Mouse (Mus musculus): ENCODE measurements around the gene Htra2.
A peak's percentile ranks its signal among the peaks of the same experiment; 100 is the strongest.

The Htra2 gene

DNA sequence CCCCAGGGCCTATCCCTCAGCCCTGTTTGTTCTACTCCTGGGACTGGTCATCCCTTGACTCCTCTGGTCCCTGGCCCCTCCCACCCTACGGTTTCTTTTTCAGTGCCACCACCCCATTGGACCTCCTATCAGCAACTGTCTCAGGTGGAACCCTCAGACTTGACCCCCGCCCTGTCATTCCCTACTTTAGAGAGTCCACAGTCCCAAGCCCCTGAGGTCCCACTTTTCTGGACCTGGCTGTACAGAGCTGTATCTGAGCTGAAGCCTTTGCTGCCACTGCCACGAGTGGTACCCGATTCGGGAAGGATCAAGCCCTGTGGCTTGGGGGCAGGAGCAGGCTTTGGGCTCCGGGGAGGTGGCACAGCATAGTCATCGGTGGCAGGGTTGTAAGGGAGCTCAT, 24.0 kb downstream of the Htra2 start:
- peak; percentile 91 for DNase-seq

DNA sequence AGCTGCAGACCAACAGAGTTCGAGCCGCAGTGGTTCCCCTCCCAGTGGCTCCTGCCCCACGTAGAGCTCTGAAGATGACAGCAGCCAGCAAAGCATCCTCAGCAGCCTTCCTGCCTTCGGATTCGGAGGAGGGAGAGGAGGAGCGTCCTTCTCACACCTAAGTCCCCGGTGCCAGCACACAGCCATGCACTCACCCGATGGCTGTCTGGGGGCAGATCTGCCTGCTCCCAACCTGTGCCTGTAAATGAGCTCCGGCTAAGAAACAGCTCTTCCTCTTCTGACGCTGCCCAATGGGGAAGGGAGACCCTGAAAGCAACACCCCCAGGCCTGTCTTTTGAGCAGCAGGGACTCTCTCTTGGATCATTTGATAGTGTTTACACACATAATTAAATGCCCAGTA, 25.3 kb downstream of the Htra2 start:
- DNase-seq = peak; percentile 83

DNA sequence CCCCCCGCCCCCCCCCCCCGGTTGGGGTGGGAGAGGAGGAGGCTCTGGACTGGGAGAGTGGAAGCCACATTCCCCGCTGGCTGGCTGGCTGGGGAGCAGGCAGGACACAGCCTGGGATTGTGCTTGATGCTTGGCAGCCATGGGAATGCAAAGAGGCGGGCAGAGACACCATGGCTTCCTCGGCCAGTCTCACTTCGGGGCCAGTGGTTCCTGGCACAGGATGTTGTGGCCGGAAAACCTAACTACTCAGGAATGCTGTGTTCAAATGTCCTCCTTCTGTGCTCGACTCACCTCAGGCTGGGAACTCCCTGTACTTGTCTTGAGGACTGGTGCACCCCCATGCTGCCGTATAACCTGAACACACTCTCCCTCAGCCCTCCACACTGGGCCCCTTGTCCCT, 27.4 kb downstream of the Htra2 start:
- DNase-seq = peak; percentile 86

DNA sequence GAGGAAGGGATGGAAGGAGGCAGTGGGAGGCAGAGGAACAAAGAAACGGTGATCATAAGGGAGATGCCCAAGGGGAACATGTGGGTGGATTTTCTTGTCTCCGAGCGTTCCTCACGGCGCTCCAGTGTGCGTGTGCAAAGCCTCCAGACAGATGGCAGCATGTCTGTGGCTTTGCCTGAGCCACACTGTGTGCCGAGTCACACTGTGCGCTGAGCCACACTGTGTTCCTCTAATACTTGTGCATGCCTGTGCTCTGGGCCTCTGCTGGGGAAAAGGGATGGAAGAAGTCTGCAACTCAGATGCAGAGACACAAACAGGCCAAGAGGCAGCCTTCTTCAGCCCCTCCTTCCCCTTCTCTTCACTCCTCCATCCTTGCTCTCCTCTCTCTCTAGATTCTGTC, 27.8 kb downstream of the Htra2 start:
- DNase-seq = no peak

DNA sequence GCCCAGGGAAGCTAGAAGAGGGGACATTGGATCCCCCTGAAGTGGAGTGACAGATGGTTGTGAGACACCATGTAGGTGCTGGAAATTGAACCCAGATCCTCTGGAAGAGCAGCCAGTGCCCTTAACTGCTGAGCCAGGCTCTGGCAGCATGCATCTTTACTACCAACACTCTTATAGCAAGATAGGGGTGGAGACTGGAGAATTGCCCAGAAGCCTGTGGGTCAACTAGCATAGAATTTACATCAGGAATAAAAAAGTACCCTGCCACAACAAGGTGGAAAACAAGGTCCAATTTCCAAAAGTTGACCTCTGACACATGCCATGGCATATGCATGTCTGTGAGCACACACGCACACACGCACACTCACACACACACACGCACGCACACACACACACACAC, 29.9 kb downstream of the Htra2 start:
- peak; percentile 72 for DNase-seq

DNA sequence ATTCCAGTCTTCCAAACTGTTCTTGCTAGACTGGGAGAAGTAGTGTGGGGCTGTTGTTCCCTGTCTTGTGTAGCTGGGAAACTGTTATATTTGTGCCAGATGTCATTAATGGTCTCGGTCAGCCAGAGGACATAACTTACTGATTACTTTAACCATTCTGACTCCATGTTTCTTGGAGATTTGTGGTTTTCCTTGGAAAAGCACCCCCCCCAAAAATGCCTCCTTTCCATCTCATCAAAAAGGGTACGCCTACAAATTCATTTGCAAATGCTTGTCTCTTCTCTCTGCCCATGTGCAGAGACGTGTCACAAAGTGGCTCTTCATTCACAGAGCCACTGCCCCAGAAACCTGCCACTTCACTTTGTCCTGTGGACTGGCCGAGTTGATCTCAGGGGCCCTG, 30.7 kb downstream of the Htra2 start:
- DNase-seq = no peak

DNA sequence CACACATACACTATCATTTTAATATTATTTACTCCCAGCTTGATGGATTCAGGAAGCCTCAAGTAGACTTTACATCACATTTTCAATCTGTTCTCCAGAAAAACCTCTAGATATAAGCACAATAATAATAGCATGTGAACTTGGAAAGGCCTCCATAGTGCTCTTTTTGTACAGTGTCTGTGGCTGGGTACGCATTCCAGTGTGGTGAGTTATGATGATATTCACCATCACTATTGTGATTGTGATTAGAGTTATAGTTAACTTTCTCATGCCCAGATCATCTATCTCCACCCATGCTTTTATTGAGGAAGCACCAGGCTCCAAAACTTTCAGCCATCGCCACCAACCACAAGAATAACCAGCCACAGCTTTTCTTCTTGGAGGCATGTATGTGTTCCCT, 31.3 kb downstream of the Htra2 start:
- DNase-seq = no peak

DNA sequence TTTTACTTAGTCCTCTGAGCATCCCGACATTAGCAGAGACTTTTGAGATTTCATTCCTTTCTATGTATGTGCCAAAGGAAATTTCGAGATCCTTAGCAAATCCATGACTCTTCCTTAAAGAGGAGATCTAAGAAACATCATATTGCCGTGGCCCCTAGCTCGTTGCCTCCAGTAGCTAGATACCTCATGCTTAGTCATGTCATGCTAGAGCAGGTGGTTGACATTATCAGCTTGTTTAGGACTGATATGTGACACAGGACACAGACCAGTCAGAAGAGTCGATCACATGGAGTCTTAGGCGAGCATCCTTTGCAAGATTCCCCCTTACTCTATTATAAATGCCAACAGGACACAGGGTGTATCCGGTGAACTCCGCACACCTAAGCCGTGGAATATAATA, 32.1 kb downstream of the Htra2 start:
- no peak for DNase-seq

DNA sequence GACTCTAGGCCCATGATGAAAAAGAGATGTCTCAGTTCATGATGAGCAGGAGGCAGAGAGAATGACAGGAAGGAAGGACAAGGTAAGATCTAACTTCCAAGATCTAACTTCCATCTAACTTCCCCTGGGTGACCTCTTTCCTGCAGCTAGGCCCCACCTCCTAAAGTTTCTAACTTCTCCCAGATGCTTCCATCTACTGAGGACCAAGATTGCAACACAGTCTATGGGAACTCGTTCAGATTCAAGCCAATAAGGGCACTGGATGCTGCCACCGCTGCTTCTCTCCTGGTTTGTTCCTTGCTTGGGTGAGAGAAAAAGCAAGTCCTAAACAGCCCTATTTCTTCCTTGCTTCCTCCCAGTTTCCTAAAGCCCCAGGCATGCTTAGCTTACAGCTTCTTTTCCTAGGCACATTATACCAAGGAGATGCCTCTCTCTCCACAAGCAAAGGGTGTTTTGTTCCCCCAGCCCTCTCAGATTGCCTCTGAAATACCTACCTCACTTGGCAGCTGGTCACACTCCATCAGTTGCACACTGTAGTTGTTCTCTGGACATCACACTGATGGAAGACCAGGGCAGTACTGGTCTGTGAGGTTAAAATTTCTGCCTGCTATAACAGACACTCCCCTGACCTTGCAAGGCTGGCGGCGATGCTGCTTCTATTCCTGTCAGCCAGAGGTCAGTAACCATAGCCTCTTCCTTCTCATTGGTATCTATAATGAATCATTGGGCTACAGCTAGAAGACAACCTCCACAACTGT, 34.1 kb downstream of the Htra2 start:
- peak; percentile 71 for DNase-seq

DNA sequence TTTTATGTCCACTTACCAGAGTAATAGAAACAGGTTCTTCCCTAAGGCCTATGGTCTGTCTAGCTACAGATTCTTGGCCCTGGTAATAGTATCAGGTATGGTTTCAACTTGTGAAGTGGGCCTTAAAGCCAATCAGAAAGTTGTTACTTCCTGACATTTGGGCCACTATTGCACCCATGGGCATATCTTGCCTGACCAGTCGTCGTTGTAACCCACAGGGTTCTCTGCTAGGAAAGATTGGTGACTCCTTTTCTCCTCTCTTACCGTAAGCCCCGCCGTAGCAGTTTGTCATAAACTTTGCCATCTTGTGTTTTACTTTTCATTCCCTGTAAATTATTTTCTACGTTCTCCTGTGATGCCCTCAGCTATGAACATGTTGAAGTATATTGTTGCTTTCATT, 35.0 kb downstream of the Htra2 start:
- no peak for DNase-seq

DNA sequence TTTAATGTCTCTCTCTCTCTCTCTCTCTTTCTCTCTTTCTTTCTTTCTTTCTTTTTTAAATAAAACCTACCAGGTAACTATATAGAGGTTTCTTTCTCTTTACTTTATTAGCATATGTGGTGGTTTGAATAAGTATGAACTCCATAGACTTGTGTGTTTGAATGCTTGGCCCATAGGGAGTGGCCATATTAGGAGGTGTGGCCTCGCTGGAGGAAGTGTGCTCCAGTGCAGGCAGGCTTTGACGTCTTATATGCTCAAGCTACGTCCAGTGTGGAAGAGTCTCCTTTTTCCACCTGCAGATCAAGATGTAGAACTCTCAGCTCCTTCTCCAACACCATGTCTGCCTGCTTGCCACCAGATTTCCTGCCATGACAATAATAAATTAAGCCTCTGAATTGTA, 36.0 kb downstream of the Htra2 start:
- no peak for DNase-seq

DNA sequence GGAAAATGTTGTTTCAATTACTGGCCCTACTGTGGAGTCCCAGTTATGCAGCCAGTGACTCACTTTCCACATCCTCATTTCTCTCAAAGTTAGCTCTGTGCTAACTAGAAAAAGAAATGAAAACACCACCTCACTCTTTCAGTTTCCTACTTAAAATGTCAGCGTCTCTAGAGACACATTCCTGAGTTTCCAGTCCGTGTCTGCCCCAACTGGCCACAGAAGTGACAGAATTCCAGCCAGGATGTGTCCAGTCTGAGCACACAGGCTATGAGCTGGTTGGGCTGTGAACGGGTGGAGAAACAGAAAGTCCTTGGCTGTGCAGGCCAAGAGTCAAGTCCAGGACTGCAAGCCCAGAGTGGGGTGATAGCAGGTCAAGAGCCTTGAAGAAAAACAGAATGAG, 37.9 kb downstream of the Htra2 start:
- DNase-seq = peak; percentile 99

DNA sequence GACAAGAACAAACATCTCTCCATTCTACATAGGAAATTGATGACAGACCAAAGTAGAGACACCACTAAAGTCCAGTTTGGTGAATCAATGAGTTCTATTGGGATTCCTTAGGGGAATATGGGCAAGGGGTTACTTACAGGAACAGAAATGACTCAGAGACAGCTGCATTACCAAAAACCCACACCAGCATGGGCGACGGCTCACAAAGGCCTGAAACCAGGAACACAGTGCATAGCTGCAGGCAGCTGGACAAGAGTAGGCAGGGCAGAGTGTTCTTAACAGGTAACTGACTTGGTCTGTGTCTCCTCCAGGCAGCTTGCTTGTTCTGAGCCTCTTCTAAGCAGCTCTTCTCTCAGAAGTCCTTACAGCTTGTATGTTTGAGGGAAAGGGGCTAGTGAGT, 39.3 kb downstream of the Htra2 start:
- no peak for DNase-seq

DNA sequence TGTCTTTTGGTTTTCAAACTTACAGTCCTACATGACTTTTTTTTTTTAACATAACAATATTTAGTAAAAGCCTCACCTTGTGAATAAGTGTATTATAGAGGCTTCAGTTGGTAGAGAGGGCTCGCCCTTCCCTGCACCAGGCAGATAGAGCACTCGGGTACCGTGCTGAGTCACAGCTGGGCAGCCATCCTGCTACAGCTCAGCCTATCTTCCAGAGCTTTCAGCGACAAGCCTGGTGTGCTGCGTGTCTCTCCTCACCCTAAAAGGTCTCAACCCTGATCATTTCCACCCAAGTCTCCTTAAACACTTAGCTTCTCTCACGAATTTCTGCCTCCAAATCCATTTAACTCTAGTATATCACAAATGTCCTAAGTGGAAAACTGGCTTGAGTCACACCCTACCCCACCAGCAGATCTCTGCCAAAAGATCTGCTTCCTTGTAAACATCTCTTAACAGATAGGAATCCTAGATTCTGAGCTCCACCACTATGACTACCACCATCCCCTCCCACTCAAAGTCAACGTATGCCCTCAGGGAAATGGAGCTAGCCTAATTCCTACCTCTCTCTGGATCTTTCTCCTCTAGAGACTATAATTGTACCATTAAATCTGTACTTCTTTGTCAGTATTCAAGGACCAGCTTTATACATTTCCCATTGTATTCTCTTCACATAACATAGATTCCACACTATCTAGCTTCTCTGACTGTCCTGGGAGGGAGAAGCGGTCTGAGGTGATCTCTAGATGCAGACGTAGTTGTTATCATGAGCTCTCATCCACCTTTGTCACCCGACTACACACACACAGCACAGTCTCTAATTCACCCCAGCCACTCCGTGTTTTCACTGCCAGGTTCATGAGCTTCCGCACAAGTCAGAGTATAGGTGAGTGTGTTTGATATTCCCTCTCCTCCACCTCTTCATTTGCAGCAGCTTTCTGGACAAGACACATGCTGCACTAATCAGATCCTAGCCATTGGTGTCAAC, 40.3 kb downstream of the Htra2 start:
- peak; percentile 83 for DNase-seq

DNA sequence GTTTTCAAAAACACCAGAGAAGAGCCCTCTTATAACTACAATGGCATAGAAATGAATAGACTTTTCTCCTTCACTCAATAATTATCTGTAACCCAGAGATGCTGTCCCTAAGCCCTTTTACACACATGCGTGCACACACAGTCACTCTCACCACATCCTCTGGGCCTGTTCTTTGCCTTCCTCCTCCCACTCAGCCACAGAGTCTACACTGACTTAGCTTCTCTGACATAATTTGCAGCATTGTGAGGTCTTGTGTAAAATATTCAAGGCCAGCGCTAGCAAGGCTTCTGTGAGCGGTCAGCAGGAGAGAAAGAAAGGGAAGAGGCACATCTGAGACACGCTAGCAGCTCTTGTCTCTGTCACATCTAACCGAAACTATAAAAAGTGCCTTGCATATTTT, 41.6 kb downstream of the Htra2 start:
- no peak for DNase-seq

DNA sequence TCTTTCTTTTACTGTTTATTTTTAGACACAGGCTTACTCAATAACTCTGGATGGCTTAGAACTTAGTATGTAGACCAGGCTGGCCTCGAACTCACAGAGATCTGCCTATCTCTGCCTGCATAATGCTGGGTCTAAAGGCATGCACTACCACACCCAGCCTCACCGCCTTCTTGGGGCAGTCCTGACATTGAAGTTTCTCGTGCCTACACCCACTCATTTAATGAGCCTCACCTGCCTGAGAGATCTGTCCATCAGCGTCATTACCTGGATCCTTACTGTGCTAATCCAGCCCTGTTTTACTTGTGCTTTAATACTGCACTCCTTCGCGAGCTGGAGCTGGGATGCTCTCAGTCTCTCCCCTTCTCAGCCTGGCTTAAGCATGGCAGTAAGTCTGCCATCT, 43.3 kb downstream of the Htra2 start:
- no peak for DNase-seq

DNA sequence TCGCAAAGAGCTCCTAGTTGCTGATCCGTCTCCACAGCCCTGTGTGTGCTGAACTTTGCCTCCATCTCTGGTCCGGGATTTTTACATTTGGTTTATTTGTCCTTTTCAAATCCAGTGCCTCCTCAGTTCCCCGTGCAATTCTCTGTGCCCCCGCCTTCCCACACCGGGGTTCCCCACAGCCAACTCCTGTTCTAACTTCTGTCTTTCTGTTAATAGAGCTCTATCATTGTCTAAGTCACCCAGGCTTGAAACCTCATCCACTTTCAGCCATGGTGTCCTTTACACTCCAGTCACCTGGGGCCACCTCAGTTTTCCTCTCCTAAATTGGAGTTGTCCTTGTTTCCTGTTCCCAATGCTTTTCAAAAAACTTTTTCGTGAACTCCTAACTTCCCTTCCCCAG, 43.8 kb downstream of the Htra2 start:
- DNase-seq = peak; percentile 81

DNA sequence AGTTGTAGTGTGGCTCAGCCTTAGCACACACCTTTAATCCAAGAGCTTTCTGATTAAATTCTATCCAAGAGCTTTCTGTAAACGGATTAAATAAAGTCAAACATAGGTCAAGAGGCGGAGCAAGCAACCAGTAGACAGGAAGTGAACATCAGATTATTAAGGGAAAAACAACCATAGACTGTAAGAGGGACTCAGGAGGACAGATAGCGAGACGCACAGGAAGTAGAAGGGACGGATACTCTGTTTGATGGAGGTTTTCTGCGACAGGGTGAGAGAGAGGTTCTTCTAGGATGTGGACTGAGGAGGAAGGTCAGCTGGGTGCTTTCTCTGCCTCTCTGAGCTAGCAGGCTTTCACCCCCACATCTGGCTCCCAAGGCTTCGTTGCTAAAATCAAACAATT, 45.1 kb downstream of the Htra2 start:
- no peak for DNase-seq

DNA sequence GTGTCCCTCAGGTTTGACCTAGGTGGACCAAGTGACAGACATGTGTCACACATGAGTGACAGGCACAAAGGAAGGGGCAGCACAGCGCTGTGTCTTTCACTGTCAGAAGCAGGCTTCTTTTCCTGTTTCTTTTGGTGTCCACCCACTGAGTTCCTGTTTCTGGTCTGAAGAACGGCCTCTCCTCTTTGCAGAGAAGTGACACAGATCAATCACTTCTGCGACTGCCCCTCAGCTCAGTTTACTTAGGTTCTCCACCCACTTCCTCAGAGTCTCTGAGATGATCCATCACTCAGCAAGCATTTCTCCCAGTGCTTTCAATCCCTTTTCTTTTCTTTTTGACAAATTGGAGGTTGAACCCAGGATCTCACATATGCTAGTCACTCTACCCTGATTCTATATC, 46.4 kb downstream of the Htra2 start:
- DNase-seq = peak; percentile 91

DNA sequence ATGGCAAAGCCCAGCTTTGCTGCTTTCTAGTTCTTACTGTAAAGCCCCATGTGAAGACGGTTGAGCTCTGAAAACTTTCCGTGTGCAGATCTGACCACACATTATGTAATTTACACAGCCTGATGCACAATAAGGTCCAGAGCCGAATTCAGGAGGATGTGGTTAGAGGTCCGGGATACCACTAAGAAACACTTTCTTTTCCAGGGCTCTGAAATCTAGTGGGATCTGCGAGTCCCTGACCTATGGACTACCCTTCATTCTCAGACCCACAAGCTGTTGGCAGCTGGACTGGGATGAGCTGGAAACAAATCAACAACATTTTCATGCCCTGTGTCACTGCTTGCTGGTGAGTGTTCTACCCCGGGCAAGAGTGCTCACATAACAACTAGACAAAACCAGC, 49.0 kb downstream of the Htra2 start:
- DNase-seq = no peak

DNA sequence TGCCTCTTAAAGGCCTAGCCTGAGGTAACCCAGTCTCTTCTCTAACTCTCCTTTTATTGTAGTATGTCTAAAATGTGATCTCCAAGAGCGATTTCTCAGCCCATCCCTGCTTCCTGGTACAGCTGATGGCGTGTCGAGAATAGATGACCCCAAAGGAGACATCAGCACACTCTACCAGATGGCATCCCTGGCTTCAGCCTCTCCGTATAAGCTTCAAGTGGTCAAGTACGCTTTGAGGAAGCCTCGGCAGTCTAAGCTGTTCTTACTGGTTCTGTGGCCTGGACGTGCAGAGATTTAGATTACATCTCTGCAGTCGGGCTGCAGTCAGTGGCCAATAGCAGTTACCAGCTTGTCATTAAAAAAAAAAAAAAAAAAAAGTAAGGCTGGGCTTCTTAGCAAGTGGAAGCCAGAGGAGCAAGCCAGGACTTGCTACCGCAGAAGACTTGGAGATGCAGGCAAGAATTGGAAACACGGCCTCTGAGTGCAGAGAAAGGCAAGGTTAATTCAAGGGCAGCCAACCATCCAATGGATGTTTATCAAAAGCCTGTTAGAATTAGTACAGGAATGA, 49.5 kb downstream of the Htra2 start:
- DNase-seq = peak; percentile 88

DNA sequence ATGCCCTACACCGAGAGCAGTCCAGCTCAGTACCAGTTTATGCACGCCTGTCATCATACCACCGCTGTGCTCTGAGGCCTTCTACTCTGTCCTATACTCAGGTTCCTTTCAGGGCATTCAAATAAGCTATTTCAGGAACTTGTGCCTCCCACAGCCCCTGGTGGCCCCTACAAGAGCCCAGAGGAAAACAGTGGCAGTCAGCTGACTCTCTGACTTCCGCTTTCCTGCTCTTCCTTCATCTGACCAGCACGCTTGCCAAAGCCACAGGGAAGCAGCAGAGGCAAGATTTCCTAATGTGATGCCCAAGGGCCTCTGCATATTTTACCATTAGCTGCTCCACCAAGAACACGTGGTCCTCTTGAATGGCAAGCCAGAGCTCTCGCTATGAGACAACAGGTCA, 50.2 kb downstream of the Htra2 start:
- DNase-seq = peak; percentile 98

DNA sequence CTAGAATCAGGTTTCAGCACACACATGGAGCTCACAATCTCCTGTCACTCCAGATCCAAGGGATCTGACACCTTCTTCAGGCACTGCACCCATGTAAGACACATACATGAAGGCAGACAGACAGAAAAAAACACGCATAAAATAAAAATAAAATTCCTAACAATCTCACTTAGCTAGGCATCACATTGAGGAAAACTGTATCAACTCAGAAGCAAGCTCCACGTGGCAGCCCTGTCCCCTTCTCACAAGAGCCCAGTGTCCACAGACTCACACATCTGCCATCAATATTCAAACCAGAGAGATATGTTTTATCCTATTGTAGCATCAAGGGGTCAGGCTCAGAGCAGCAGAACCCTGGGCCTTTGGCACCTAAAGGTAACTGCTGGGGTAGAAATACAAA, 50.8 kb downstream of the Htra2 start:
- peak; percentile 88 for DNase-seq

DNA sequence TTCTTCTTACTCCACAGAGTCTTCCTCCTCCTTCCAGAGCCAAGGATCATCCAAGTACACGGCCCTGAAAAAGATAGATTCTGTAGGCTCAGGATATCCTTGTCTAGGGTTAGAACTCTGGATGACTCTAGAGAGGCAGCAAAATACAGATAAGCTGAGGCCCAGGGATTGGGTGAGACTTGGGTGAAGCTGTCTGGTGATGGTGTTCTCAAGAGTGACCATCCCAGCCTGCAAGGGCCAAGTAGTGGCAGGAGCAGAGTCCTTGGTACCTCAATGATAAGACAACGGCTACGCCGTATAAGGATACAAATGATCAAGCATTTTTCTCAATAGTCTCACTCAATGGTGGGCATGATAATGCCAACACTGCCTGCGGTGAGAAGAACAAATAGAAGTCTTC, 51.2 kb downstream of the Htra2 start:
- peak; percentile 82 for DNase-seq
